Mouse (Mus musculus): ENCODE measurements at regions not wholly inside any gene's neighbourhood (a gene's known extent, or its start where the extent isn't known, plus 50 kb on each side); places are given as distances from the start of the nearest gene placed in this dataset.
A peak's percentile ranks its signal among the peaks of the same experiment; 100 is the strongest.

- no peak for TF ChIP-seq REST (IDR thresholded peaks at IDR 0.05; ENCODE audit: insufficient read depth, insufficient read length)
- TF ChIP-seq MAX (IDR thresholded peaks at IDR 0.05; ENCODE audit: low read depth): no peak
- TF ChIP-seq CEBPB (IDR thresholded peaks at IDR 0.05; ENCODE audit: insufficient read depth, poor library complexity, severe bottlenecking): no peak
- H3K4me2 ChIP-seq (ENCODE audit: low read depth): no peak overlapping the region
Observed at GRCm38 (mm10) chr12:73830122-73830521, 71.1 kb upstream of the Hif1a start.

GRCm38 (mm10) chr12:73830551-73831203 is 70.5 kb upstream of the Hif1a start:
- Histone ChIP-seq H3ac (ENCODE audit: control insufficient read depth, insufficient read length) (no peak overlapping the region), H3K4me3 (no peak overlapping the region), H3K36me3 (ENCODE audit: control insufficient read depth, insufficient read depth) (no peaks in the 10 kb centered on the region), H3K27me3 (ENCODE audit: control insufficient read depth, insufficient read depth, insufficient read length) (no peaks in the 10 kb centered on the region), H3K79me2 (ENCODE audit: control insufficient read depth, insufficient read depth) (no peaks in the 10 kb centered on the region), H3K4me2 (ENCODE audit: low read depth) (no peak overlapping the region)
- TF ChIP-seq MYOD1 (IDR thresholded peaks at IDR 0.05; ENCODE audit: control insufficient read depth in 1 of 3, insufficient read length in 2 of 3, low read depth in 2 of 3): peak in 2 of 3 experiments; percentile 8 to 33
- no peak for TF ChIP-seq TCF12 (IDR thresholded peaks at IDR 0.05; ENCODE audit: insufficient read depth, poor library complexity, severe bottlenecking)
- no peak for TF ChIP-seq CEBPB (IDR thresholded peaks at IDR 0.05; ENCODE audit: insufficient read depth, poor library complexity, severe bottlenecking)
- no peak for TF ChIP-seq TCF3 (IDR thresholded peaks at IDR 0.05; ENCODE audit: insufficient read length, low read depth)

More at GRCm38 (mm10) chr12:73830122-73830521, 71.1 kb upstream of the Hif1a start:
- H3K79me2 ChIP-seq (ENCODE audit: control insufficient read depth, insufficient read depth): no peaks in the 10 kb centered on the region
- H3K4me3 ChIP-seq: no peak overlapping the region
- no peak overlapping the region for H3ac ChIP-seq (ENCODE audit: control insufficient read depth, insufficient read length)
- no peaks in the 10 kb centered on the region for H3K27me3 ChIP-seq (ENCODE audit: control insufficient read depth, insufficient read depth, insufficient read length)
- no peaks in the 10 kb centered on the region for H3K36me3 ChIP-seq (ENCODE audit: control insufficient read depth, insufficient read depth)

- H3K4me2 ChIP-seq (ENCODE audit: low read depth): no peak overlapping the region
- no peak overlapping the region for H3K4me3 ChIP-seq
- TF ChIP-seq TCF12 (IDR thresholded peaks at IDR 0.05; ENCODE audit: insufficient read depth, poor library complexity, severe bottlenecking) (no peak), MYOD1 (IDR thresholded peaks at IDR 0.05; ENCODE audit: control insufficient read depth in 1 of 3, insufficient read length in 2 of 3, low read depth in 2 of 3) (no peak), POLR2AphosphoS2 (IDR thresholded peaks at IDR 0.05; ENCODE audit: insufficient read length, low read depth) (no peak), MAX (IDR thresholded peaks at IDR 0.05; ENCODE audit: low read depth) (no peak), POLR2A (IDR thresholded peaks at IDR 0.05; ENCODE audit: insufficient read length, low read depth) (no peak), USF1 (IDR thresholded peaks at IDR 0.05; ENCODE audit: low read depth) (no peak), MYOG (IDR thresholded peaks at IDR 0.05; ENCODE audit: control insufficient read depth in 1 of 3, insufficient read depth in 1 of 3, insufficient read length in 2 of 3, low read depth in 2 of 3) (no peak), TCF3 (IDR thresholded peaks at IDR 0.05; ENCODE audit: insufficient read length, low read depth) (no peak), CEBPB (IDR thresholded peaks at IDR 0.05; ENCODE audit: insufficient read depth, poor library complexity, severe bottlenecking) (no peak), E2F4 (IDR thresholded peaks at IDR 0.05; ENCODE audit: insufficient read depth) (no peak), SRF (IDR thresholded peaks at IDR 0.05; ENCODE audit: control insufficient read depth, insufficient read length, low read depth) (no peak)
- no peaks in the 10 kb centered on the region for H3K79me2 ChIP-seq (ENCODE audit: control insufficient read depth, insufficient read depth)
- no peaks in the 10 kb centered on the region for H3K36me3 ChIP-seq (ENCODE audit: control insufficient read depth, insufficient read depth)
- H3ac ChIP-seq (ENCODE audit: control insufficient read depth, insufficient read length): no peak overlapping the region
- no peaks in the 10 kb centered on the region for H3K27me3 ChIP-seq (ENCODE audit: control insufficient read depth, insufficient read depth, insufficient read length)
Observed at GRCm38 (mm10) chr12:73831204-73831595, 70.0 kb upstream of the Hif1a start.

- Histone ChIP-seq H3K4me2 (ENCODE audit: low read depth) (no peak overlapping the region), H3K27me3 (ENCODE audit: control insufficient read depth, insufficient read depth, insufficient read length) (no peaks in the 10 kb centered on the region), H3K79me2 (ENCODE audit: control insufficient read depth, insufficient read depth) (no peaks in the 10 kb centered on the region), H3K36me3 (ENCODE audit: control insufficient read depth, insufficient read depth) (no peaks in the 10 kb centered on the region), H3ac (ENCODE audit: control insufficient read depth, insufficient read length) (no peak overlapping the region), H3K4me3 (no peak overlapping the region)
- TF ChIP-seq MYOG (IDR thresholded peaks at IDR 0.05; ENCODE audit: control insufficient read depth in 1 of 3, insufficient read depth in 1 of 3, insufficient read length in 2 of 3, low read depth in 2 of 3) (no peak), E2F4 (IDR thresholded peaks at IDR 0.05; ENCODE audit: insufficient read depth) (no peak), MYOD1 (IDR thresholded peaks at IDR 0.05; ENCODE audit: control insufficient read depth in 1 of 3, insufficient read length in 2 of 3, low read depth in 2 of 3) (no peak), USF1 (IDR thresholded peaks at IDR 0.05; ENCODE audit: low read depth) (no peak), POLR2AphosphoS2 (IDR thresholded peaks at IDR 0.05; ENCODE audit: insufficient read length, low read depth) (no peak)
Observed at GRCm38 (mm10) chr12:73831637-73832385, 69.4 kb upstream of the Hif1a start.

- no peaks in the 10 kb centered on the region for H3K27me3 ChIP-seq (ENCODE audit: control insufficient read depth, insufficient read depth, insufficient read length)
- no peak for TF ChIP-seq SRF (IDR thresholded peaks at IDR 0.05; ENCODE audit: control insufficient read depth, insufficient read length, low read depth)
- TF ChIP-seq POLR2AphosphoS2 (IDR thresholded peaks at IDR 0.05; ENCODE audit: insufficient read length, low read depth): no peak
- no peak for TF ChIP-seq TCF3 (IDR thresholded peaks at IDR 0.05; ENCODE audit: insufficient read length, low read depth)
- no peak for TF ChIP-seq MAX (IDR thresholded peaks at IDR 0.05; ENCODE audit: low read depth)
- no peak for TF ChIP-seq TCF12 (IDR thresholded peaks at IDR 0.05; ENCODE audit: insufficient read depth, poor library complexity, severe bottlenecking)
- TF ChIP-seq MYOD1 (IDR thresholded peaks at IDR 0.05; ENCODE audit: control insufficient read depth in 1 of 3, insufficient read length in 2 of 3, low read depth in 2 of 3): no peak
- TF ChIP-seq E2F4 (IDR thresholded peaks at IDR 0.05; ENCODE audit: insufficient read depth): no peak
- no peak for TF ChIP-seq CEBPB (IDR thresholded peaks at IDR 0.05; ENCODE audit: insufficient read depth, poor library complexity, severe bottlenecking)
- no peak for TF ChIP-seq USF1 (IDR thresholded peaks at IDR 0.05; ENCODE audit: low read depth)
- no peak for TF ChIP-seq MYOG (IDR thresholded peaks at IDR 0.05; ENCODE audit: control insufficient read depth in 1 of 3, insufficient read depth in 1 of 3, insufficient read length in 2 of 3, low read depth in 2 of 3)
- no peak for TF ChIP-seq POLR2A (IDR thresholded peaks at IDR 0.05; ENCODE audit: insufficient read length, low read depth)
- TF ChIP-seq REST (IDR thresholded peaks at IDR 0.05; ENCODE audit: insufficient read depth, insufficient read length): no peak
- H3K36me3 ChIP-seq (ENCODE audit: control insufficient read depth, insufficient read depth): no peaks in the 10 kb centered on the region
Observed at GRCm38 (mm10) chr12:73832789-73833188, 68.4 kb upstream of the Hif1a start.

More at GRCm38 (mm10) chr12:73832789-73833188, 68.4 kb upstream of the Hif1a start:
- H3ac ChIP-seq (ENCODE audit: control insufficient read depth, insufficient read length): no peak overlapping the region
- H3K79me2 ChIP-seq (ENCODE audit: control insufficient read depth, insufficient read depth): no peaks in the 10 kb centered on the region
- no peak overlapping the region for H3K4me3 ChIP-seq
- H3K4me2 ChIP-seq (ENCODE audit: low read depth): no peak overlapping the region

All from myocyte (in vitro differentiated cells).